Mouse (Mus musculus) liver, embryonic 18 days (tissue): Measurements from ENCODE around the gene Gm45902. TPM values are rescaled to one million over a fixed set of nuclear protein-coding genes. Genes with fewer than 3 reads are reported as not detected.

Experiments
- polyA plus RNA-seq: library from polyadenylated mRNA; depleted of rRNA; stranded (reverse); fragments of >200 nt; gene quantifications from 2 replicates; pipeline ENCODE4 v1.2.3, GENCODE M21; 2012; rRNA removed

Gm45902 gene
- polyA plus RNA-seq = 0.79 and 0.89 TPM in 2 replicates

GRCm38 (mm10) chr2:3512552-3513454 lies at the start of gene Gm45902, which contains the start of the genes Hspa14 and Cdnf:
Gene Gm45902, minus strand, starts transcription at chr2:3512790.
Gene Hspa14, minus strand, starts transcription at chr2:3512814.
Gene Cdnf, plus strand, starts transcription at chr2:3513030.

GRCm38 (mm10) chr2:3474861-3475283 lies 37.7 kb downstream of the Gm45902 start, which contains the start of gene Suv39h2:
Gene Suv39h2, minus strand, starts transcription at chr2:3475031.

Other genes starting within 250 kb of the Gm45902 start
- 4.9 and 5.0 TPM in 2 replicates for gene Nmt2, start 228.6 kb downstream of the Gm45902 start, polyA plus RNA-seq
- 6.0 and 6.7 TPM in 2 replicates for gene Rpp38, start 180.1 kb downstream of the Gm45902 start, polyA plus RNA-seq
- gene Acbd7, start 176.6 kb downstream of the Gm45902 start, polyA plus RNA-seq = 0.23 and 0.48 TPM in 2 replicates
- gene Olah, start 115.6 kb downstream of the Gm45902 start, polyA plus RNA-seq = not detected in 2 replicates
- not detected in 2 replicates for gene Meig1, start 90.1 kb downstream of the Gm45902 start, polyA plus RNA-seq
- gene Dclre1c, start 88.7 kb downstream of the Gm45902 start, polyA plus RNA-seq = 5.4 and 6.2 TPM in 2 replicates
- 1.5 TPM in 2 replicates for gene Suv39h2, start 37.8 kb downstream of the Gm45902 start, polyA plus RNA-seq
- gene Hspa14, start within 50 bp of the Gm45902 start, polyA plus RNA-seq = 29.2 and 31.6 TPM in 2 replicates
- gene Cdnf, start 240 bp upstream of the Gm45902 start, polyA plus RNA-seq = 0.14 and 0.16 TPM in 2 replicates
- gene Fam107b, start 57.7 kb upstream of the Gm45902 start, polyA plus RNA-seq = 17.0 and 17.5 TPM in 2 replicates